Mouse (Mus musculus): ENCODE data around the gene Abraxas1. TPM values are rescaled to one million over a fixed set of nuclear protein-coding genes. Genes with fewer than 3 reads are reported as not detected.
A peak's percentile ranks its signal among the peaks of the same experiment; 100 is the strongest.

Abraxas1 gene
- polyA plus RNA-seq, 1 experiment from 2014 or later, result 25.1 TPM

GRCm38 (mm10) chr5:100856552-100856951, 35.8 kb upstream of the Abraxas1 start:
- no peak overlapping the region for H3K4me2 ChIP-seq (replicated peaks; ENCODE audit: low read depth, low read length)
- H3K4me3 ChIP-seq (ENCODE audit: low read depth, low read length), result no peak overlapping the region
- no peaks in the 10 kb centered on the region for H3K36me3 ChIP-seq (ENCODE audit: control insufficient read depth, insufficient read depth, low read length)
- no peaks in the 10 kb centered on the region for H3K9me3 ChIP-seq (ENCODE audit: control insufficient read depth, low read length)
- H3K4me1 ChIP-seq (replicated peaks; ENCODE audit: control insufficient read depth, insufficient read depth, low read length), result no peaks in the 10 kb centered on the region
- no peak overlapping the region for H3K9ac ChIP-seq (ENCODE audit: low read depth, low read length)
- 86% methylated on average over 3 of the region's 3 CpGs for WGBS
- DNase-seq (ENCODE audit: low spot score) (no peak), ATAC-seq (ENCODE audit: low FRiP score) (no peak)
- no peak overlapping the region for H3K27ac ChIP-seq (ENCODE audit: low read depth, low read length)
- H3K27me3 ChIP-seq (ENCODE audit: control insufficient read depth, insufficient read depth, low read length), result no peaks in the 10 kb centered on the region

GRCm38 (mm10) chr5:100853963-100854362, 33.2 kb upstream of the Abraxas1 start:
- DNase-seq (ENCODE audit: low spot score) (no peak), ATAC-seq (ENCODE audit: low FRiP score) (no peak)
- Histone ChIP-seq H3K36me3 (ENCODE audit: control insufficient read depth, insufficient read depth, low read length) (no peaks in the 10 kb centered on the region), H3K9me3 (ENCODE audit: control insufficient read depth, low read length) (no peaks in the 10 kb centered on the region), H3K4me1 (replicated peaks; ENCODE audit: control insufficient read depth, insufficient read depth, low read length) (no peaks in the 10 kb centered on the region), H3K9ac (ENCODE audit: low read depth, low read length) (no peak overlapping the region), H3K27ac (ENCODE audit: low read depth, low read length) (no peak overlapping the region), H3K4me3 (ENCODE audit: low read depth, low read length) (no peak overlapping the region), H3K4me2 (replicated peaks; ENCODE audit: low read depth, low read length) (no peak overlapping the region), H3K27me3 (ENCODE audit: control insufficient read depth, insufficient read depth, low read length) (no peaks in the 10 kb centered on the region)
- 87% methylated on average over 4 of the region's 4 CpGs for WGBS

- ATAC-seq (ENCODE audit: low FRiP score) (no peak), DNase-seq (ENCODE audit: low spot score) (no peak)
- Histone ChIP-seq H3K27ac (ENCODE audit: low read depth, low read length) (no peak overlapping the region), H3K27me3 (ENCODE audit: control insufficient read depth, insufficient read depth, low read length) (peaks cover 31% of the 10 kb centered on the region), H3K9ac (ENCODE audit: low read depth, low read length) (no peak overlapping the region), H3K4me1 (replicated peaks; ENCODE audit: control insufficient read depth, insufficient read depth, low read length) (peaks cover 3% of the 10 kb centered on the region; the same call in 1 of the 2 replicates), H3K4me2 (replicated peaks; ENCODE audit: low read depth, low read length) (peak overlapping the region; percentile 98; the same call in 1 of the 2 replicates), H3K4me3 (ENCODE audit: low read depth, low read length) (no peak overlapping the region), H3K36me3 (ENCODE audit: control insufficient read depth, insufficient read depth, low read length) (no peaks in the 10 kb centered on the region), H3K9me3 (ENCODE audit: control insufficient read depth, low read length) (no peaks in the 10 kb centered on the region)
- 10% methylated on average over 2 of the region's 2 CpGs for WGBS
Observed at GRCm38 (mm10) chr5:100847143-100847542, 26.4 kb upstream of the Abraxas1 start.

- Histone ChIP-seq H3K4me3 (ENCODE audit: low read depth, low read length) (peak overlapping the region; percentile 59), H3K36me3 (ENCODE audit: control insufficient read depth, insufficient read depth, low read length) (no peaks in the 10 kb centered on the region), H3K4me2 (replicated peaks; ENCODE audit: low read depth, low read length) (peak overlapping the region; percentile 98), H3K27ac (ENCODE audit: low read depth, low read length) (no peak overlapping the region), H3K27me3 (ENCODE audit: control insufficient read depth, insufficient read depth, low read length) (peaks cover 31% of the 10 kb centered on the region), H3K9ac (ENCODE audit: low read depth, low read length) (peak overlapping the region; percentile 50), H3K4me1 (replicated peaks; ENCODE audit: control insufficient read depth, insufficient read depth, low read length) (peaks cover 3% of the 10 kb centered on the region; the same call in 1 of the 2 replicates), H3K9me3 (ENCODE audit: control insufficient read depth, low read length) (no peaks in the 10 kb centered on the region)
- WGBS, result under 1% methylated on average over 22 of the region's 22 CpGs
- DNase-seq (ENCODE audit: low spot score) (no peak), ATAC-seq (ENCODE audit: low FRiP score) (no peak)
Observed at GRCm38 (mm10) chr5:100846599-100846920, 25.8 kb upstream of the Abraxas1 start.

GRCm38 (mm10) chr5:100845848-100846598, 25.3 kb upstream of the Abraxas1 start:
- DNase-seq (ENCODE audit: low spot score) (peak; percentile 65), ATAC-seq (ENCODE audit: low FRiP score) (peak; percentile 51; the same call in 1 of the 2 replicates)
- H3K4me3 ChIP-seq (ENCODE audit: low read depth, low read length), result peak overlapping the region; percentile 59
- no peaks in the 10 kb centered on the region for H3K36me3 ChIP-seq (ENCODE audit: control insufficient read depth, insufficient read depth, low read length)
- H3K27ac ChIP-seq (ENCODE audit: low read depth, low read length), result no peak overlapping the region
- H3K27me3 ChIP-seq (ENCODE audit: control insufficient read depth, insufficient read depth, low read length), result peaks cover 31% of the 10 kb centered on the region
- H3K9me3 ChIP-seq (ENCODE audit: control insufficient read depth, low read length), result no peaks in the 10 kb centered on the region
- peak overlapping the region; percentile 50 for H3K9ac ChIP-seq (ENCODE audit: low read depth, low read length)
- peak overlapping the region; percentile 98 for H3K4me2 ChIP-seq (replicated peaks; ENCODE audit: low read depth, low read length)
- peaks cover 3% of the 10 kb centered on the region; the same call in 1 of the 2 replicates for H3K4me1 ChIP-seq (replicated peaks; ENCODE audit: control insufficient read depth, insufficient read depth, low read length)
- under 1% methylated on average over 41 of the region's 52 CpGs for WGBS

GRCm38 (mm10) chr5:100845485-100845847, 24.7 kb upstream of the Abraxas1 start, which contains the start of gene Gpat3:
Gene Gpat3 (plus strand): TSS chr5:100845713.
- Histone ChIP-seq H3K27ac (ENCODE audit: low read depth, low read length) (no peak within 1 kb of the TSS), H3K36me3 (ENCODE audit: control insufficient read depth, insufficient read depth, low read length) (no peaks in the 10 kb centered on the region), H3K9ac (ENCODE audit: low read depth, low read length) (peak within 1 kb of the TSS; percentile 50), H3K4me1 (replicated peaks; ENCODE audit: control insufficient read depth, insufficient read depth, low read length) (peaks cover 3% of the 10 kb centered on the region; the same call in 1 of the 2 replicates), H3K27me3 (ENCODE audit: control insufficient read depth, insufficient read depth, low read length) (peaks cover 31% of the 10 kb centered on the region), H3K4me2 (replicated peaks; ENCODE audit: low read depth, low read length) (peak within 1 kb of the TSS; percentile 98), H3K4me3 (ENCODE audit: low read depth, low read length) (peak within 1 kb of the TSS; percentile 59), H3K9me3 (ENCODE audit: control insufficient read depth, low read length) (no peaks in the 10 kb centered on the region)
- ATAC-seq (ENCODE audit: low FRiP score) (no peak), DNase-seq (ENCODE audit: low spot score) (peak; percentile 60)
- 0% methylated on average over 16 of the region's 16 CpGs for WGBS

GRCm38 (mm10) chr5:100844485-100844884, 23.7 kb upstream of the Abraxas1 start:
- Histone ChIP-seq H3K4me3 (ENCODE audit: low read depth, low read length) (no peak overlapping the region), H3K4me2 (replicated peaks; ENCODE audit: low read depth, low read length) (no peak overlapping the region), H3K9me3 (ENCODE audit: control insufficient read depth, low read length) (no peaks in the 10 kb centered on the region), H3K4me1 (replicated peaks; ENCODE audit: control insufficient read depth, insufficient read depth, low read length) (peaks cover 3% of the 10 kb centered on the region; the same call in 1 of the 2 replicates), H3K27ac (ENCODE audit: low read depth, low read length) (no peak overlapping the region), H3K36me3 (ENCODE audit: control insufficient read depth, insufficient read depth, low read length) (no peaks in the 10 kb centered on the region), H3K9ac (ENCODE audit: low read depth, low read length) (no peak overlapping the region), H3K27me3 (ENCODE audit: control insufficient read depth, insufficient read depth, low read length) (peaks cover 31% of the 10 kb centered on the region)
- ATAC-seq (ENCODE audit: low FRiP score), result no peak
- DNase-seq (ENCODE audit: low spot score), result no peak
- 53% methylated on average over 3 of the region's 3 CpGs for WGBS

GRCm38 (mm10) chr5:100837907-100838306, 17.1 kb upstream of the Abraxas1 start:
- Histone ChIP-seq H3K4me1 (replicated peaks; ENCODE audit: control insufficient read depth, insufficient read depth, low read length) (no peaks in the 10 kb centered on the region), H3K27ac (ENCODE audit: low read depth, low read length) (no peak overlapping the region), H3K27me3 (ENCODE audit: control insufficient read depth, insufficient read depth, low read length) (no peaks in the 10 kb centered on the region), H3K4me2 (replicated peaks; ENCODE audit: low read depth, low read length) (no peak overlapping the region), H3K36me3 (ENCODE audit: control insufficient read depth, insufficient read depth, low read length) (no peaks in the 10 kb centered on the region), H3K9me3 (ENCODE audit: control insufficient read depth, low read length) (no peaks in the 10 kb centered on the region), H3K9ac (ENCODE audit: low read depth, low read length) (no peak overlapping the region), H3K4me3 (ENCODE audit: low read depth, low read length) (no peak overlapping the region)
- WGBS, result 91% methylated on average over 7 of the region's 7 CpGs
- ATAC-seq (ENCODE audit: low FRiP score) (no peak), DNase-seq (ENCODE audit: low spot score) (no peak)
